Mouse (Mus musculus) kidney, adult 2 months (tissue): Measurements from ENCODE around the gene Gm13278.
"Not testable (repeated sequence)": the region's sequence is repeated elsewhere in the genome, so short reads cannot be mapped to it uniquely, and the experiment has no call there.

ENCODE experiments used
- CTCF ChIP-seq: fragments of 200-500 bp; conservative IDR thresholded peaks from 2 replicates; pipeline ENCODE4 v1.5.1; 2011; ENCODE audit warnings: low read depth, mild to moderate bottlenecking, control low read depth, low read length, moderate library complexity, mixed read lengths; ENCODE audit not compliant: insufficient read depth, insufficient read length
- POLR2A ChIP-seq: fragments of 200-500 bp; IDR thresholded peaks from one replicate; pipeline ENCODE4 v1.6.1; 2011; ENCODE audit warnings: low read depth, low read length, control low read depth

DNA sequence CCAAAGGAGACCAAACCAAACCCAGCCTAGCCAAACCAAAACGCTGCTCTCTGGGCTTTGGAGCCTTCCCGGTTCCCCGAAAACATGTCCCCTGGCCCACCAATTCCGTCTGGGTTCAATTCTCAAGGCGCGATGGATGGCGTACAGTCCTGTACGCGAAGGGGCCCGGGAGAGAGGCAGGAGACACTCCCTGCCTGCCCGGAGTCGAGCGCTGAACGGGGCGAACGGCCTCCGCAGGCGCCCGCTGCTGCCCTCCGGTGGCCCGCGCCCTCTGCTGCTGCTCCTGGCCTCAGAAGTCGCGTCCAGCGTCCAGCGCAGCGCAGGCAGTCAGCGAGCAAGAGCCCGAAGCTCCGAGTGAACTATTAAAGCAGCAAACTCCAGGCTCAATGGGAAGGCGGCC, 9.0 kb upstream of the Gm13278 start:
- TF ChIP-seq CTCF, POLR2A: not testable (repeated sequence)
